Mouse (Mus musculus) adrenal gland, postnatal 25 days (tissue): Measurements from ENCODE around the gene Spdef. TPM values are rescaled to one million over a fixed set of nuclear protein-coding genes. Genes with fewer than 3 reads are reported as not detected.

Experiments used
- DNase-seq: peaks from one replicate; pipeline ENCODE4 v3.0.0; 2021; ENCODE audit warnings: mixed read lengths
- total RNA-seq: library from RNA; stranded (reverse); gene quantifications from 2 replicates; pipeline ENCODE4 v1.2.3, GENCODE M21; 2021

The Spdef gene
- total RNA-seq, 1 experiment from 2014 or later = not detected

DNA sequence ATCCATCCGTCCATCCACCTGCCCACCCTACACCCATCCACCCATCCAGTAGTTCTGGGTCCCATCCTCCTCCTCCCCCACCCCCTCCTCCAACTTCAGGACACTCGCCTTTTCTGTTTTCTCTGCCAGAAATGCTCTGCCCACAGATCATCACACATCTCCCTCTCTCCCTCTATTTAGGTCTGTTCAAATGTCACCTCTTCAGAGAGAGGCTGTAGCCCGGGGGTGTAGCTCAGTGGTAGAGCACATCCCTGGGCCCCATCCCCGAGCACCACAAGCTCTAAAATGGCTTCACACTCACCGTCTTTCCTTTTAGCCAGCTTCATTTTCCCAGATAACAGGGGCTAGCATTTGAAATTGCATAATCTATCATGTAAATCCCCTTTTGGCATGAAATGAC lies 51.0 kb downstream of the Spdef start:
- DNase-seq = no peak

DNA sequence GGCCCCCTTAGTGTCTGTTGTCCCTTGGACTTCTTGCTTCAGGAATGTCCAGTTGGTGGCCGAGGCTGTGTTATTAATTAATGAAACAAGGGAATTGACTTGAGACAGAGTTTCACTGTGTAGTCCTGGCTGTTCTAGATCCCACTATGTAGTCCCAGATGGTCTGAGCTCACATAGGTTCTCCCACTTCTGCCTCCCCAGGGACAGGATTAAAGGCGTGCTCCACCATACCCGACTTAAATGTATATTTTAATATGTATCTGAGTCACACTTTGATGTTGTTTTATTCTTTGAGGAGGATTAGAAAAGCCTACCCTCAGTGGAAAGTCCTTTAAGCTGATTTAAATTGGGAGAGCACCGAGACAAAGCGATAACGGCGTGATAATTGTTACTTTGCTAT lies 52.5 kb downstream of the Spdef start:
- DNase-seq = no peak

DNA sequence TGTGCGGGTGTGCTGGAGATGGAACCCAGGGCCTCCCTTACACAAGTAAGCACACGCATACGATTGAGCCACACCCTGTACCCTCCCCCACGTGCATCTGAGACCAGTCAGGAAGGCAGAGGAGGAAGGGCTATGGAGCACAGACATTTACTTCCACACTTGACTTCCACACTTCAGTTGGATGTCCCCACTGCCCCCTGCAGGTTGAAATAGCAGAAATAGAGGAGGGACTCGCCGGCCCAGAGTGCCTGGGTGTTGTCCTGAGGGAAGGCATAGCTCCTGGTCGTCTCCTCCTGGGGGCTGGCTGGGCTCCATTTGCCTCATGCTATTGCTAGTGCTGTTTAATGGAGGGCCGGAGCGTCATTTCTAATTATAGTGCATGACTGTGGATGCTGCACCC lies 53.3 kb downstream of the Spdef start:
- no peak for DNase-seq

DNA sequence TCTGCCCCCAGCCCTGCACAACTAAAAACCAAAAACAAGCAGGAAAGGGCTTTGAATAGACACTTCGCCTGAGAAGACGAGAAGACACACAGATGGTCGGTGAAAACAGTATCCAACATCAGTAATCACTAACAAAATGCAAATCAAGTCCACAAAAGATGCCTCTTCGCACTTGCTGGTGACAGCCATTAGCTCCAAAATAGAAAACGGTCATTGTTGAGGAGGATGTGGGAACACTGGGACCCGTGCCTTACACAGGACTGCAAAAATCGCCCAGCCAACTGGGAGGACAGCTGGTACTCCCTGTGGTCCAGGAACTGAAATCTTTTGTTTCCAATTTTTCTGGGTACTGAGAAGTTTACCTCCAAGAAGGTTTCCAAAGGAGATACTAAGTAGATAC lies 54.8 kb downstream of the Spdef start:
- no peak for DNase-seq

DNA sequence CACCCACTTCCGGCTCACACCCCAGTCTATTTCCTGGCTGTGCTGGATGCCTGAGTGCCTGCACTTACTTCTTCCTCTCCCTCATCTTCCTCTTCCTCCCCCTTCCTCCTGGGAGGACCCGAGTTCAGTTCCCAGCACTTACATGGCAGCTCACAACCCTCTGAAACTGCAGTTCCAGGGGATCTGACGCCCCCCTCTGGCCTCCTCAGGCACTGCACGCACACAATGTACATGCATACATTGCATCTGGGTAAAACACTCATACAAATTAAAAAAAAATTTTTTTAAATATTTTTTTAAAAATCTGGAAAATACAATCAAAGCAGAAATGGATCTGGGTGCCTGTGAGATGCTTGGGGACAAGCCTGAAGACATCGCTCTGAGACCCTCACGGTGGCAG lies 57.0 kb downstream of the Spdef start:
- no peak for DNase-seq

Other genes starting within 250 kb of the Spdef start
- gene Grm4, start 207.6 kb downstream of the Spdef start, total RNA-seq = 3.1 and 4.8 TPM in 2 replicates
- gene Hmga1, start 172.5 kb downstream of the Spdef start, total RNA-seq = 14.3 and 15.5 TPM in 2 replicates
- 12.7 and 27.6 TPM in 2 replicates for gene AI413582, start 163.2 kb downstream of the Spdef start, total RNA-seq
- 194 and 219 TPM in 2 replicates for gene Nudt3, start 105.5 kb downstream of the Spdef start, total RNA-seq
- gene RPS10-NUDT3, start 93.7 kb downstream of the Spdef start, total RNA-seq = not detected in 2 replicates
- gene Rps10, start 92.3 kb downstream of the Spdef start, total RNA-seq = 894 and 1,002 TPM in 2 replicates
- 3.9 TPM in 2 replicates for gene Pacsin1, start 73.4 kb downstream of the Spdef start, total RNA-seq
- gene D17Wsu92e, start 91.7 kb upstream of the Spdef start, total RNA-seq = 170 and 180 TPM in 2 replicates
- gene Snrpc, start 109.2 kb upstream of the Spdef start, total RNA-seq = 86.4 and 87.9 TPM in 2 replicates
- 31.7 and 32.3 TPM in 2 replicates for gene Uhrf1bp1, start 127.5 kb upstream of the Spdef start, total RNA-seq
- gene Anks1, start 180.4 kb upstream of the Spdef start, total RNA-seq = 34.0 and 35.0 TPM in 2 replicates
- 24.4 and 34.9 TPM in 2 replicates for gene Taf11, start 180.9 kb upstream of the Spdef start, total RNA-seq